Mouse (Mus musculus) stomach, postnatal 0 days (tissue): ENCODE measurements at regions not wholly inside any gene's neighbourhood (a gene's known extent, or its start where the extent isn't known, plus 50 kb on each side); places are given as distances from the start of the nearest gene placed in this dataset.

Experiments used
- CTCF ChIP-seq: IDR thresholded peaks from 2 replicates; pipeline ENCODE4 v1.5.1; 2016; ENCODE audit warnings: antibody characterized with exemption, low read depth, mild to moderate bottlenecking, moderate library complexity
- EP300 ChIP-seq: optimal IDR thresholded peaks from 2 replicates; pipeline ENCODE3; 2016; ENCODE audit warnings: antibody characterized with exemption

GRCm38 (mm10) chr10:91339361-91339760 lies 158.2 kb upstream of the Tmpo start:
- TF ChIP-seq CTCF (no peak), EP300 (no peak)
